Mouse (Mus musculus): Measurements from ENCODE around the gene Nfe2l2. TPM values are rescaled to one million over a fixed set of nuclear protein-coding genes. Genes with fewer than 3 reads are reported as not detected.

Gene Nfe2l2
- total RNA-seq (2022): 10 to 100 TPM; 57.9 to 75.1 (median 64.5) TPM

DNA sequence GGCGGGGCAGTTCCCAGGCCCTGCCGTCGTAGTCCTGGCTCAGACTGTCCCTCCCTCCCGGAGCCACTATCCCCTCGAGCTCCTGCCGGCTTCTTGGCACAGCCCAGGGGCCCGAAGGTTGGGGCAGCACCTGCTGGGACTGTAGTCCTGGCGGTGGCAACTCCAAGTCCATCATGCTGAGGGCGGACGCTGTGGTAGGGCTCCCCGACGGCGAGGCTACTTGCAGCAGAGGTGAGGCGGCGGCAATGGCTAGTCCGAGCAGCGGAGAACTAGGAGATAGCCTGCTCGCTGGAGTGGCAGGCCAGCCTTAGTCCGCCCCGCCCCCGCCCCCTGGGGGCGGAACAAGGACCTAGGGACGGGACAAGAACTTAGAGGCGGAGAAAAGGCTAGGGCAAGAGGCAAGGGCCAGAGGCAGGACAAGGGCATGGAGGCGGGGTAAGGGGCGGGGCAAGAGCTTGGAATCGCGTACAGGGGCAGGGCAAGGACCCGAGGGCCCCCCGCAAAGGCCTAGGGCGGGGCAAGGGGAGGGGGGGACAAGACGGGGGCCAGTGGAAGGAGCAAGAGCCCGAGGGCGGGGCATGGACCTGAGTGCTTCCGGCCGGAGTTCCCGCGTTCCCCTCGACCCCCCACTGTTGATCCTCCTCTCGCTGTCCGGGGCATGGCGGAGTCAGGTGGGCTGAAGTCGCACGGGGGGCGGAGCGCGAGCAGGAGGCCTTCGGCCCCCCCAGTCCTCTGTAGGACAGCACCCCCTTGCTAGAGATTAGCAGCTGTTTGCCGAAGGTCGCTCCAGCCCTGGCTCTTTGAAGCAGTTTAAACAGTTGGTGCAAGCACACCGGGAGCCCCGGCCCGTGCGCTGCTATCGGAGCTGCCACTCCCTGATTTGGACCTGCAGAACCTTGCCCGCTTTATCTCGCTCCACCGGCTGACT is at the start of gene Nfe2l2:
Nfe2l2 (minus strand) TSS at position 408 of the 928 bp plus-strand sequence.
- DNase-seq (ENCODE audit: low spot score): peak; percentile 99

DNA sequence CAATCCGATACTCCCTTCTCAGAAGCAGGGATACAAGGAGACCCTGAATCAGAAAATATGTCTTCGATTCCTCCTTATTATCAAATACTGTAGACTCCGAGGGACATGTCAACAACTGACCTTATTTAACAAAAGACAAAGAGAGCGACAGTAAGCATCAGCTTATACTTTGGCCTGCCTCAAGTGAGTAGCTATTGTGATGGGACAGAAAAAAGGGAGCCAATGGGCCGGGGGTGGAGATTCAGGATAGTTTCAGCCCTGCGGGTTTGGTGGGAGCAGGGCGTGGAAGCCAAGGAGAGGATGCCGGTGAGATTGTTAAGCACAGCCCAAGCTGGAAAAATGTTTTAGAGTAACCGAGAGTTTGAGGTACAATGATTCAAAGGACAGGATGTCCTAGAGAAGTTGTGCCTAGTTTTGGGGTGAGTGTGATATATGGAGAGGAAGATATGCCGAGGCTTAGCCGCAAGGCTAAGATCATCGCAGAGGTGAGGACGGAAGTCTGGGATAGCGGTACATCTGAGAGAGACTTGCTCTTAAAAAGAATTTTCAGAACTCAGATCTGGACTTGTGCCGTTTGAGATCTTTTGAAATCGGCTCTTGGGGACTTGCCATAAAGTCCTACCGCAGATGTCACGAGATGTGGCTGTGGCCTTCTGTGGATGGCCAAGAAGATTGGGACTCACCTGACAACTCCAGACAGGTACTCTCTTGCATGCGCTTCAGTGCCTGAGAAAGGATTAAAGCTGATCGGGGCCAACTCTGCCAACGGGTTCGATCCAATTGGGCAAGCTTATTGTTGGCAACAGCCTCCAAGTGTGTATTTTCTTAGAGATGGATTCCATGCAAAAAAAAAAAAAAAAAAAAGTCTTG is 48.1 kb upstream of the Nfe2l2 start:
- DNase-seq (ENCODE audit: low spot score): no peak

DNA sequence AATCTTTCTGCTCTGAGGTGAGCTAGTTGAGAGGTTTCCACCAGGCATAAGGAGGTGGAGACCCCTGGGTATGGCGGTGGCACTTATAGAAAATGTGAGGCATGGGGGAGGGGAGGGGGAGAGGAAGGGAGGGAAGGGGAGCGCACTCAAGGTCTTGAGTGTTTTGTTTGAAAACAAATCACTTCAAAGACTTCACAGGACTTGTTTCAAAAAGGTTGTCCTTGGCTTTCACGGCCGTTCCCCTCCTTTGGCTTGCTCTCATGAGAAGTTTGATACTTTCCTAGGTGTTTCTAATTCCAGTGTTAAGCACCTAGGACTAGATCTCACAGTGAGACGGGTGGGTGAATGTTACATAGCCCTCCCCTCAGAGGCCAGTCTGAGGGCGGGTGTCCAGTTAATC is 47.5 kb upstream of the Nfe2l2 start:
- DNase-seq (ENCODE audit: low spot score): no peak

DNA sequence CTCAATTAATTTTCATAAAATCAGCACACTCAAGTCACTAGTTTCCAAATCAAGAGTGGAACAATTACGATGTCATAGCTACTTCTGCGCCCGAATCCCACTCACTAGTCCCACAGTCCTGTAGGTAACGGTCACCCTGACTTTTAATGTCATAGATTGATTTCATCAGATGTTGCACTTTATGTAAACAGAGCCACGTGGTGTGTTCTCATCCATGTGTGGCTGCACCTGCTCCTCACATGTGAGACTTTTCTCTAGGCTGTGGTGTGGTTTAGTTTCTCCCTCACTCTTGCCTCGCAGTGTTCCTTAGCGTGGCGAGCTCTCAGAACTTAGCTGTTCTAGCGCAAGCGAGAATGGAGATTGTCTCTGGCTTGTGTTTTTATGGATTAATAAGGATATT is 46.4 kb upstream of the Nfe2l2 start:
- no peak for DNase-seq (ENCODE audit: low spot score)

DNA sequence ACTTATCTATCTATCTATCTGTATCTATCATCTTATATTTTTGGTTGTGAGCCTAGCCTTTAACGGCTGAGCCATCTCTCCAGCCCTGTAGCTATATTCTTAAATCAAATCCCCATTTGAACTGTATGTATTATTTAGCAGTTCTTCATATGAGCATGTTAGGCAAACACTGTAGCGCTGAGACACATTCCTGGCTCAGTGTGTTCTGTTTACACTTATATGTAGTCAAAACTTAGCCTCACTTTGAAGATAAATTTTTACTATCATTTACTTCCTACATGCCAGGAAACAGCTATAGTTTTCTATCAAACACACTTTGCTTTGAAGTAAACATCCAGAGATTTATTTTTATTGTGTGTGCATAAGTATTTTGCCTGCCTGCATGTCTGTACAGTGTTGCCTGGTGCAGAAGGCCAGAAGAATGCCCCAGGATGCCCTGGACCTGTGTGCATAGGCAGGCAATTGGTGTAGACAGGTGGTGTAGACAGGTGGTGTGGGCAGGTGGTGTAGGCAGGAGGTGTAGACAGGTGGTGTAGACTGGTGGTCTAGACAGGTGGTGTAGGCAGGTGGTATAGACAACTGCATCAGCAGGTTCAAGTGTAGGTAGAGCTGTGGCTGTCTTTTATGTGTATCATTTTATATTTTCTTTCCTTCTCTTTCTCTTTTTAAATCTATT is 45.7 kb upstream of the Nfe2l2 start:
- DNase-seq (ENCODE audit: low spot score): no peak

DNA sequence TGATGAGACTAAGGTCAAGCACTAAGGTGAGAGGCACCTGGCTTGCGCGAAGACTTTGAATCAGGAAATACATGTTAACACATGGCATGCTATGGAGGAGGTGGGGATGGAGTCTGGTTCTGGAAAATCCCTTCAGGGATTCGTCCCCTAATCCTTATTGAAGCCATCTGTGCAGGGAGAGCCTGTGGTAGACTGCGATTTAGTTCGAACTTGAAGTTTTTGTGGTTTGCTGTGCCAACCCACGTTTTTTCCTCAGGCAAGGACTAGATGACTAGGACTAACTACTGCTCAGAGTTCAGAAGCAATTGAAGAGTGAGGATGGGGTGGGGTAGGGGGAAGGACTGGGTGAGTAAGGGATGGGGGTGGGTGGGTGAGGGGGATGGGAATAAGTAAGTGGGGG is 44.4 kb upstream of the Nfe2l2 start:
- DNase-seq (ENCODE audit: low spot score): no peak

DNA sequence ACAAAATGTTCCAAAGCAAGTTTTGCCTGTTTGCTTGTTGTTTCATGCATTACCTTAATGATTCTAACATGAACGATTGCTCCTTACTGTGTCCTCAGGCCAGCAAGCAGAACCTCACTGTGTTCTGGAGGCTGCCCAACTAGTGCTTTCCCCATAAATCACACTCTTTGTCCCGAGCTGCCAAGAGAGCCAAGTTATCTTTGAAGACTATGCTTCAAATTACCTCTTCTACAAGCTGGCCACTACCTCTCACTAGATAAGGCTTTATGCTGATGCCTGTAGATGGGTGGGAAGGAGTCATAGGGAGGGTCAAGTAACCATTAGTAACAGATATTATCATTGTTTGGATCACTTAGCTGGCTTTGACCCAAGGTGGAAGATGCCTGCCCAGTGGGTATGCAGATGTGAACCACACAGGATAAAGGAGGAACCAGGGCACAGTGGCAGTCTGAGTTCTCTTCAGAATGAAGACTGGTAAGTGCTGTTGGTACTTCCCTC is 32.6 kb upstream of the Nfe2l2 start:
- no peak for DNase-seq (ENCODE audit: low spot score)

DNA sequence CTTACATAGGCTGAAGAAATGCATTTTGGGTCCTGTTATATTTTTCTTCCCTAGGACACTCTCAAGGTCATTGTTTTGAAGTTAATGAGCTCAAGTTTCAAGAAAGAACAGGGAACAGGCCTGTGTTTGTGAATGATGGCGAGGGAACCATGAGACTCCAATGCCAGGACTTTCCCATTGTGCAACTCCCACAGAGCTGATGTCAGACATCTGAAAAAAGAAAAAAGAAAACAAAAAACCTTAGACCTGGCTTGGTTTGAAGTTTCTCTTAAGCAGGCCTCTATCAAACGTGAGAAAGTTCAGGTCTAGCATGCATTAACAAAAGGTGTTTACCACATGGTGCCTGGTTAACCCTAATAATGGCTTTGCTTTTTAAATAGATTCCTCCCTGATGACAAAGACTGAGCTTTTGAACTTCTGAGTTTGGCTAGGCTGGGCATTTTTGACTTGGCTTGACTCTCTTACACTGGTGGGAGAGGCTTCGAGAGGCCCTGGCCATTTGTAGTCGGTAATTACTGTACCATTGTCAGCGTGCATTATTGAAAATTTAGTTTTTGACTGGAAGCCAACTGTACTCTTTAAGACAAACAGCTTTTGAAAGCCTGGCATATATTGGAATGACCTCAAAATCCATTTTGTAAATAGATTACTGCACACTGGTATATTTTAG is 29.9 kb upstream of the Nfe2l2 start:
- DNase-seq (ENCODE audit: low spot score): no peak

DNA sequence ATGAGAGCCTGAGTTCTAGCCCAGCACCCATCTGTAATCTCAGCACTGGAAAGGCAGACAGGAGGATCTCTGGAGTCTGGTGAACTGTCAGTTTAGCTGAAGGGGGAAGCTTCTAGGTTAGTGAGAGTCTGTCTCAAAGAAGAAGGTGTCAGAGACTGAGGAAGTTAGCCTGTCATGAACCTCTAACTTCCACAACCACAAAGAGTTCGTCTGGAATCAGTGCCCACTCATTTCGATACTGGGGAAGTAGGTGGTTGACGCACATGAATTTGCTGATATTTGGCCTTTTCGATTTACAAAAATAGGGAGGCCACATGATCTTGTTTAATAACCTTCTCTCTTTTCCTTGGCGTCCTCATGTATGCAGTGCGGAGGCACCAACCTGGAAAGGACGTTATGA is 28.7 kb upstream of the Nfe2l2 start:
- peak; percentile 46 for DNase-seq (ENCODE audit: low spot score)

DNA sequence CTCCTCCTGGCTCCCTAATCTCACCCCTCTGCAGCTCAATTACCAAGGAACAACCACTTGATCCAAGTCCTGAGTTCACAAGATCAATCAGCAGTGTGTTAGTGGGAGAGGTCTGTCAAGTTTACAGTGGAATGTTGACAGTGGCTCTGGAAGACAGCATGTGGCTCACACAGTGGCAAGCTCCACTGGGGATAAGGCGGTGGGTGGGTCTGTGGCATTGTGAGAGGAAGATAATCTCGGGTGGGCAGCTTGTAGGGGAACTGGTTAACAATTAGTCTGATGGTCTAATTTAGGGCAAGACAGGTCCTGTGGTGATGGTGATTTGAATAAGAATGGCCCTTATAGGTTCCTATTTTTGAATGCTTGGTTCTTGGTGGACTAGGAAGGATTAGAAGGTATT is 27.5 kb upstream of the Nfe2l2 start:
- no peak for DNase-seq (ENCODE audit: low spot score)

DNA sequence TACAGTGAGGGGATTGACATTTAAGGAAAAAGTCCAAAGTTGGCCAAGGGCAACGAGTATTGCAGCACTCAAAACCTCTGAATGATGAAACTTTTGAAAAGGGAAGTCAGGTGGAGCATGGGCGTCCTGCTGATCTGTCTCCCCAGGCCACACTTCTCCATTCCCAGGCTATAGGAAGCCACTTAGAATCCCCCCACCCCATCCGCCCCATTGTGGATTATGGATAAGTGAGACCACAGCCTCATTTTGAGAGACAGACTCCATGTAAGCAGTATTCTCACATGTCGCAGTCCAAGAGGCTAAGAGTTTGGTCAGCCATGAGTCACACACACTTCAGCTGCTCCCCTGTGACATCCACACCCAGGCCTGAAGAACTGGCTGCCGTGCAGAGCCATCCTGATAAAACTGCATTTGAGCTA is 26.8 kb upstream of the Nfe2l2 start:
- peak; percentile 47 for DNase-seq (ENCODE audit: low spot score)

DNA sequence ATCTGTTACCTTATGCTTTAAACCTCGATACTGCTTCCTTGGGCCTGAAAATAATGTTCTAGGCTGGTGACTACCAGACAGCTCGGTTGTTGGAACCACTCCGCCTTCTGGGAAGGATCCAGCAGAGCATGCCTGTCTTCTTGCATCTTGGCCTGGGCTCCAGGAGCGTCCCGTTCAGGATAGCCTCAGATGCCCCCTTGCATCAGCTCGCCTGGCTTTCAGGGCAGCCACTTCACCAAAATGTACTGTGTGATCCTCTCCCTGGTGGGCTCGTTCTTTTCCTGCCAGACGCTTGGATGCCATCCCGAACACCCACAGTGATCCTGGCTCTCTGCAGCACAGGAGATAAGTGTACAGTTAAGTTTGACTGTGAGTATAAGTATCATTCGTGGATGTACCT is 25.6 kb upstream of the Nfe2l2 start:
- DNase-seq (ENCODE audit: low spot score): peak; percentile 50

DNA sequence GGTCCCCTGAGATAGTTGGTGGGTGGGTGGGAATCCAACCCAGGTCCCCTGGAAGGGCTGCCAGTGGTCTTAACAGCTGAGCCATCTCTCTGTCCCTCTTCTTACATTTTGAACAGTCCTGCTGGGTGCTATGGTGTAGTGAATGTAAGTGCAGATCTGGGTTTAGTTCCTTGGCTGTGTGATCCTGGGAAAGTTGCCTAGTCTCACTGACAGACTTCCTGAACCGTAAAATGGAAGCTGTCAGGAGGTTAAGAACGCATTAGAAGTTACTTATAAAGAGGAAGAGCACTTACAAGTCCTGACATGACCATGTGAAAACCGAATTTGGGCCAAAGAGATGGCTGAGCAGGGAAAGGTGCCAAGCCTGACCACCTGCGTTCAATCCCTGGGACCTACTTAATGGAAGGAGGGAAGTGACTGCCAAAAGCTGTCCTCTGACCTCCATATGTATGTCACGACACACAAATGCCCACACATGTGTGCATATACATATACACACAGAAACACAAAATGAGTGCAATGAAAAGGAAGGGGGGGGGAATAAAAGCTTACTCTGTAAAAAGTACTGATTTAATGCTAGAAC is 20.5 kb upstream of the Nfe2l2 start:
- DNase-seq (ENCODE audit: low spot score): no peak

DNA sequence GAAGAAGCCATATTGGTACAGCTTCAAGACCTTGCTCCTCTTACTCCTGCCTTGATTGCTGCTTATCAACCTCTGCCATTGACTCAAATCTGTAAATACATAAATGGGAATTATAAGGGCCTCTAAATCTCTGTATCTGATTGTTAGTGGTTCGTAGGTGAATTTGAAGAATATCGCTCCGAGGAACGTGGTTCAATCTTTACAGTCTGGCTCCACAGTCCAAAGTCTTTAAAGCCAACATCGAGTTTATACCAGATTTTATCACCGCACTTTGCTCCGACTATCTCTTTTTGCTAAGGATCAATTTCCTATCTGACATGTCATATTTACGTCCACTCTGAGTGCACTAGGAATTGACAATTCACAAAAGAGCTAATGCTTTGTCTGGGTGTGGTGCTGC is 19.0 kb upstream of the Nfe2l2 start:
- no peak for DNase-seq (ENCODE audit: low spot score)

DNA sequence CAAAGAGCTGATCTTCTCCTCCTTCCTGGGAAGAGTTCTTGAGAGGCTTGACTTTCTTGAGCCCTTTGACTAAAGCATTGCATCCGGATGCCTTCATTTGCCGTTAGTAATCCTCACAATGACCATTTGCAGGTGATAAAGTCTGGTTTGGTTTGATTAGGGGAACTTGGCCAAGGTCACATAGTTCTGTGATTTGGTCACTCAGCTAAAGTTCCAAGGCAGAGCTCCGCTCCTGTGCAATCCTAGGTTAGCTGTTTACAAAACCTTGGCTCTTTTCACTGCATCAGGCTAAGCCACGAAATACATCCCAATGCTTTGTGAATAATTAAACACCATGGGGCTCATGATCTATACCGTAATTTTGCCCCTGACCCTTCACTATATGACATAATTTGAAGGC is 18.5 kb upstream of the Nfe2l2 start:
- no peak for DNase-seq (ENCODE audit: low spot score)

DNA sequence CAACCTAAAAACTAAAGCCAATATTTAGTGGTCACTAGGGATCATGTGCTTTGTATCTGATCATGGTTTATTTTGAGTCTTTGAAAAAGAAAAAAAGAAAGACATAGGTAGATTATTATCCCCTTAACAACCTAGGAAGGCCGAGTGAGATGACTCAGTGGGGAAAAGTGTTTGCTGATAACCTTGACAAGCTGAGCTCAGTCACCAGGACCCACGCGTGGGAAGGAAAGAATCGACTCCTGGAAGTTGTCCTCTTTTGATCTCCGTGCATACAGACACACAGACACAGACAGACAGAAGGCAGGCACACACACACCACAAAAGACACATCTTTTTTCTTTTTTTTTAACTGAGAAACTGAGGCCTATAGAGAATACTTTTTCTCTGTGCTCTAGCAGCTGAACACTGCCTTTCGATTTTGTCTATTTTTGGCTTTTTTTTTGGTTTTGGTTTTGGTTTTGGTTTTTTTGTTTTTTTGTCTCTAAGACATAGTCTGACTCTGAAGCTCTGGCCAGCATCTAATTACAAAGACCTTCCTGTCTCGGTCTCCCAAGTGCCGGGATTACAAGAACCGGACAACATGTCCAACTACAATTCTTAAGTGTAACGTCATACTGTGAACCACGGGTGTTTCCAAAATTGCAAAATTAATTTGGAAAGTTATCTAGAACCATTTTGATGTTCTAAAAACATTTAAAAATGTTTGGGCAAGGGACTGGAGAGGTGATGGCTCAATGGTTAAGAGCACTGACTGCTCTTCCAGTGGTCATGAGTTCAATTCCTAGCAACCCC is 16.0 kb upstream of the Nfe2l2 start:
- no peak for DNase-seq (ENCODE audit: low spot score)

DNA sequence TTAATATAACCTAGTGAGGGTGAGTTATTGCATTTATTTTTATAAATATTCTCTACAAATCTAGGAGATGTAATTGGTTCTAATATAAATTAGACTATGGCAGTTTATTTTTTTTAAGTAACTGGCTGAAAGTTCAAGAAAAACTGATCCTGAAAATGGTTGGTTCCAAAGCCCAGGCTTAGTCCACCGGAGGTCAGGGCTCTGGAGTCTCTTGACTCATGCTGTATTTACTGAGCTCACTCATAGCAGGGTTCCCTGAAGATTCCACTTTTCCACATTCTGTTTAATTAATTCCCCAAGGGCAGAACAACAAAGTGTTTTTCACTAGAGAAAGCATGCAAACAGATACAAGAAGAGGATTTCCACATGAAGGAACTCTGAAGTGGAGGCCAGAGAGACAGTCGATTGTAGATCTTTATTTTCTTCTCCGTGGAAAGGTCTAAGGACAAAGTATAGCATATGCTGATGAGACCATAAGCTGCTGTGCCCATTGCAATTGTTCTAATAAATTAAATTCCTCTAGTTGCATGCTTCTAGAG is 15.0 kb upstream of the Nfe2l2 start:
- no peak for DNase-seq (ENCODE audit: low spot score)

DNA sequence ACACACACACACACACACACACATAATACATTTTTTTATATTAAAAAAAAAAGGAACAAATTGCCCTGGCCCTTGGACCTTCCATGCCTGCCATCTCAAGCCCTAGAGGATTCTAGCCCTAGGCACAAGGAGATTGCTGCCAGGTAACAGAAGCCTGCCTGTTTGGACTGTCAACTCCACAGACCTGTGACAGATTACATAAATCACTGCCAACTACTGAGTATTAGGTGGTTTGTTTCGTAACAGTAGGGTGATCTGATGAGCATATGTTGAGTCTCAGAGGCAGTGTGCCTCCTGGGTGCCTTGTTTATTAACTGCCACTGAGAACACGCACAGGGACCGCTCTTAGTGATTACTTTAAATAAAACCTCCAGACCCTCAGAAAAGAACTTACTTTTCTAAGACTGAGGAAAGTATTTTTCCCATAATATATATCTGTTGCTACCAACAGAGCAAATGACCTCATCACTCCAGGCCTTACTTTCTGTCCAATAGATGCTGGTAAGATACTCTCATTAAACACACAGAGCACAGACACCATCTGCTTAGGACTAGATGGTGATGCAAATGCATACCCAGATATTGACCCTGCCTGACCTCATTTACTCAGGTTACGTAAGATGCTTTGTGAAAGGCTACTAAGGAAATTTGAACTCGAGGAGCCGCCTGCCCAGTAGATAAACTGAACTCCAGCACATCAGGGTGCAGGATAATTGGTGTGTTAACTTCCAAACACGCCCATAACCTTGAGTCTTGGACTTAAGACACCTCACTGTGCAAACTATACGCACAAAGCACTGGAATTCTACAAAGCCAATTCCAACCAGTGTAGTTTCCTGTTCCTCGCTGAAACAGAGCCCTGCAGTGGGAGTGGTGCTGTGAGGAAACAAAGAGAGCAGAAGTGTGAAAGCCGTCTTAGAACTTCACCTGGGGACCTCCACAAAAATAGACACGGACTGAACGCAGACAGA is 11.9 kb upstream of the Nfe2l2 start:
- DNase-seq (ENCODE audit: low spot score): no peak

DNA sequence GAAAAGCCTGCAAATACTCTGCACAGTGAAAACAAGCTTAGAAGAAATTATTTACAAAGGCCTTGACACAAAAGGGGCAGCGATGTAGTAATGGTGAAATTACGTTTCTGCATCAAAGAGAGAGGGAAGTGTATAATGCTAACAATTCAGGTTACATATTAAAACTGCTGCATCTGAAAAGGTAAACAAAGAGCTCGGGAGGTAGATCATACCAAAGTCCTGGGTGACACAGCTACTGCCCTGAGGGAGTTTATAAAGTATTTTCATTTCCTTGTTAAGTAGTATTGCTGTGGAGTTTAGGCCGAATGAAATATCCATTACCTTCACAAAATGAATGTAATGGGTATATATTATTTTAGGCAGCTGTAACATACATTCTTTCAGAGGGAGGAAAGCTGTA is 10.3 kb upstream of the Nfe2l2 start:
- DNase-seq (ENCODE audit: low spot score): no peak
